Mouse (Mus musculus): ENCODE data around the gene Zfp101. TPM values are rescaled to one million over a fixed set of nuclear protein-coding genes. Genes with fewer than 3 reads are reported as not detected.
A peak's percentile ranks its signal among the peaks of the same experiment; 100 is the strongest.

Gene Zfp101
- polyA plus RNA-seq (2015; fragmentation: Nextera tagmentation; extraction: Ambion mirVana): 13.7 and 15.8 TPM in 2 replicates

- H3K4me2 ChIP-seq (replicated peaks): peak within 1 kb of the TSS; percentile 56
- peak within 1 kb of the TSS; percentile 66 for H3K9ac ChIP-seq
- H3K4me3 ChIP-seq (replicated peaks): peak within 1 kb of the TSS; percentile 89
- under 1% methylated on average over 44 of the region's 44 CpGs for WGBS
- H3K27ac ChIP-seq (replicated peaks): peak within 1 kb of the TSS; percentile 83
- no peaks in the 10 kb centered on the region for H3K27me3 ChIP-seq
- peaks cover 7% of the 10 kb centered on the region; the same call in 1 of the 2 replicates for H3K4me1 ChIP-seq
- H3K36me3 ChIP-seq: no peaks in the 10 kb centered on the region
- no peaks in the 10 kb centered on the region for H3K9me3 ChIP-seq (replicated peaks)
- ATAC-seq (ENCODE audit: insufficient number of reproducible peaks, low FRiP score, low TSS enrichment, low read depth): peak; percentile 96
Measured at GRCm38 (mm10) chr17:33394182-33395034, at the start of gene Zfp101. Gene Zfp101 (minus strand): TSS chr17:33394641.

- Histone ChIP-seq H3K36me3 (no peaks in the 10 kb centered on the region), H3K4me3 (replicated peaks) (no peak overlapping the region), H3K9me3 (replicated peaks) (no peaks in the 10 kb centered on the region), H3K27ac (replicated peaks) (no peak overlapping the region), H3K4me2 (replicated peaks) (no peak overlapping the region), H3K9ac (no peak overlapping the region), H3K27me3 (no peaks in the 10 kb centered on the region), H3K4me1 (peaks cover 3% of the 10 kb centered on the region; the same call in 1 of the 2 replicates)
- ATAC-seq (ENCODE audit: insufficient number of reproducible peaks, low FRiP score, low TSS enrichment, low read depth): no peak
Measured at GRCm38 (mm10) chr17:33441159-33441558, 46.7 kb upstream of the Zfp101 start.

GRCm38 (mm10) chr17:33439922-33440321 lies 45.5 kb upstream of the Zfp101 start:
- no peak for ATAC-seq (ENCODE audit: insufficient number of reproducible peaks, low FRiP score, low TSS enrichment, low read depth)
- 59% methylated on average over 5 of the region's 5 CpGs for WGBS
- H3K9me3 ChIP-seq (replicated peaks): no peaks in the 10 kb centered on the region

GRCm38 (mm10) chr17:33439148-33439547 lies 44.7 kb upstream of the Zfp101 start:
- no peak overlapping the region for H3K4me3 ChIP-seq (replicated peaks)
- H3K27ac ChIP-seq (replicated peaks): no peak overlapping the region
- ATAC-seq (ENCODE audit: insufficient number of reproducible peaks, low FRiP score, low TSS enrichment, low read depth): peak; percentile 60; the same call in 1 of the 2 replicates
- no peak overlapping the region for H3K9ac ChIP-seq
- H3K36me3 ChIP-seq: no peaks in the 10 kb centered on the region
- H3K4me2 ChIP-seq (replicated peaks): no peak overlapping the region
- H3K4me1 ChIP-seq: peaks cover 3% of the 10 kb centered on the region; the same call in 1 of the 2 replicates
- H3K9me3 ChIP-seq (replicated peaks): no peaks in the 10 kb centered on the region
- H3K27me3 ChIP-seq: no peaks in the 10 kb centered on the region
- WGBS: 57% methylated on average over 1 of the region's 1 CpGs

More at GRCm38 (mm10) chr17:33439922-33440321, 45.5 kb upstream of the Zfp101 start:
- Histone ChIP-seq H3K4me3 (replicated peaks) (no peak overlapping the region), H3K9ac (no peak overlapping the region), H3K27me3 (no peaks in the 10 kb centered on the region), H3K27ac (replicated peaks) (no peak overlapping the region), H3K4me2 (replicated peaks) (no peak overlapping the region), H3K36me3 (no peaks in the 10 kb centered on the region), H3K4me1 (peaks cover 3% of the 10 kb centered on the region; the same call in 1 of the 2 replicates)

GRCm38 (mm10) chr17:33432019-33432946 lies 37.8 kb upstream of the Zfp101 start, which contains the start of gene Actl9:
Gene Actl9 (plus strand): TSS chr17:33432896.
- H3K27ac ChIP-seq (replicated peaks): no peak within 1 kb of the TSS
- no peaks in the 10 kb centered on the region for H3K4me1 ChIP-seq
- no peak within 1 kb of the TSS for H3K4me3 ChIP-seq (replicated peaks)
- no peak for ATAC-seq (ENCODE audit: insufficient number of reproducible peaks, low FRiP score, low TSS enrichment, low read depth)
- H3K9ac ChIP-seq: no peak within 1 kb of the TSS
- 76% methylated on average over 3 of the region's 3 CpGs for WGBS
- no peaks in the 10 kb centered on the region for H3K27me3 ChIP-seq
- no peaks in the 10 kb centered on the region for H3K9me3 ChIP-seq (replicated peaks)
- H3K36me3 ChIP-seq: no peaks in the 10 kb centered on the region
- no peak within 1 kb of the TSS for H3K4me2 ChIP-seq (replicated peaks)

GRCm38 (mm10) chr17:33392271-33392670 lies 2.2 kb downstream of the Zfp101 start:
- ATAC-seq (ENCODE audit: insufficient number of reproducible peaks, low FRiP score, low TSS enrichment, low read depth): no peak
- H3K9ac ChIP-seq: no peak overlapping the region
- no peak overlapping the region for H3K4me2 ChIP-seq (replicated peaks)
- H3K4me1 ChIP-seq: peaks cover 7% of the 10 kb centered on the region; the same call in 1 of the 2 replicates
- H3K27me3 ChIP-seq: no peaks in the 10 kb centered on the region
- no peak overlapping the region for H3K27ac ChIP-seq (replicated peaks)
- no peaks in the 10 kb centered on the region for H3K9me3 ChIP-seq (replicated peaks)
- WGBS: 93% methylated on average over 5 of the region's 5 CpGs
- H3K36me3 ChIP-seq: no peaks in the 10 kb centered on the region
- no peak overlapping the region for H3K4me3 ChIP-seq (replicated peaks)

GRCm38 (mm10) chr17:33385705-33386104 lies 8.7 kb downstream of the Zfp101 start:
- Histone ChIP-seq H3K4me2 (replicated peaks) (no peak overlapping the region), H3K4me3 (replicated peaks) (no peak overlapping the region), H3K27me3 (no peaks in the 10 kb centered on the region), H3K9ac (no peak overlapping the region), H3K27ac (replicated peaks) (no peak overlapping the region), H3K36me3 (peaks cover 40% of the 10 kb centered on the region), H3K4me1 (no peaks in the 10 kb centered on the region), H3K9me3 (replicated peaks) (no peaks in the 10 kb centered on the region)
- ATAC-seq (ENCODE audit: insufficient number of reproducible peaks, low FRiP score, low TSS enrichment, low read depth): no peak

- no peak overlapping the region for H3K4me3 ChIP-seq (replicated peaks)
- H3K27ac ChIP-seq (replicated peaks): no peak overlapping the region
- H3K27me3 ChIP-seq: no peaks in the 10 kb centered on the region
- H3K4me1 ChIP-seq: no peaks in the 10 kb centered on the region
- 76% methylated on average over 3 of the region's 3 CpGs for WGBS
- no peaks in the 10 kb centered on the region for H3K9me3 ChIP-seq (replicated peaks)
- no peaks in the 10 kb centered on the region for H3K36me3 ChIP-seq
- ATAC-seq (ENCODE audit: insufficient number of reproducible peaks, low FRiP score, low TSS enrichment, low read depth): no peak
- H3K4me2 ChIP-seq (replicated peaks): no peak overlapping the region
- H3K9ac ChIP-seq: no peak overlapping the region
Measured at GRCm38 (mm10) chr17:33372795-33373194, 21.6 kb downstream of the Zfp101 start.

- peak within 1 kb of the TSS; percentile 87 for H3K27ac ChIP-seq (replicated peaks)
- ATAC-seq (ENCODE audit: insufficient number of reproducible peaks, low FRiP score, low TSS enrichment, low read depth): peak; percentile 100
- H3K36me3 ChIP-seq: no peaks in the 10 kb centered on the region
- H3K4me2 ChIP-seq (replicated peaks): peak within 1 kb of the TSS; percentile 69
- WGBS: 3% methylated on average over 47 of the region's 47 CpGs
- no peaks in the 10 kb centered on the region for H3K27me3 ChIP-seq
- no peaks in the 10 kb centered on the region for H3K9me3 ChIP-seq (replicated peaks)
- H3K4me3 ChIP-seq (replicated peaks): peak within 1 kb of the TSS; percentile 86
- H3K9ac ChIP-seq: peak within 1 kb of the TSS; percentile 58
- H3K4me1 ChIP-seq: peaks cover 4% of the 10 kb centered on the region; the same call in 1 of the 2 replicates
Measured at GRCm38 (mm10) chr17:33358411-33359384, 35.7 kb downstream of the Zfp101 start, which contains the start of gene Zfp81. Gene Zfp81 (minus strand): TSS chr17:33358878.

- 88% methylated on average over 1 of the region's 1 CpGs for WGBS
Measured at GRCm38 (mm10) chr17:33352981-33353380, 41.5 kb downstream of the Zfp101 start.

More at GRCm38 (mm10) chr17:33352981-33353380, 41.5 kb downstream of the Zfp101 start:
- Histone ChIP-seq H3K27me3 (no peaks in the 10 kb centered on the region), H3K4me3 (replicated peaks) (no peak overlapping the region), H3K27ac (replicated peaks) (no peak overlapping the region), H3K9me3 (replicated peaks) (peaks cover 18% of the 10 kb centered on the region), H3K4me2 (replicated peaks) (no peak overlapping the region), H3K4me1 (peaks cover 4% of the 10 kb centered on the region; the same call in 1 of the 2 replicates), H3K9ac (no peak overlapping the region), H3K36me3 (no peaks in the 10 kb centered on the region)
- no peak for ATAC-seq (ENCODE audit: insufficient number of reproducible peaks, low FRiP score, low TSS enrichment, low read depth)

All from embryonic facial prominence, embryonic 15.5 days (tissue).